ENCODE assay signal across 28 mouse cellular contexts in the genomic region with DNA sequence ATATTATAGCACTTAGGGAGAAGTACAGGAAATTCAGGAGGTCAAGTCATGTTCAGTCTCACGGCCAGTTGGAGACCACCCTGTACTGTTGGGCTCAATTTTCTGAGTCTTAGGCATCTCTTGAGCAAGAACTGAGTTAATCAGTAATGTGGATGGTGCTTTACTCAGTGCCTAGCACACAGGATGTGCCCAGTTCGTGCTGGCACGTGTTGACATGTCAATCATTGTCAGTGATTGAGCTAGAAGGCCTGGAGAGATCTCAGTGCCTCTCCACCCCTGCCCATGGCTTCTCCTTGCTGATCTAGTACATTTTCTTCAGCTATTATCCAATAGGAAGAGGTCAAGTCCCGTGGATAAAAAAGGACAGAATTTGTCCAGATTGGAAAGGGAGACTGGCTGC. TPM values are rescaled to one million over a fixed set of nuclear protein-coding genes. Genes with fewer than 3 reads are reported as not detected.
A peak's percentile ranks its signal among the peaks of the same experiment; 100 is the strongest.
DNase-seq lines count a peak whose midpoint lies in the region; ATAC-seq lines count a peak whose summit lies in the region.
"Had no signal": no experiment of that assay in that cellular context is flagged by ENCODE, and none has a peak within 500 bp of the region (broad histone marks: within the 10 kb centered on the region; RNA-seq: fewer than 3 reads in every experiment).

No protein-coding gene starts in this region.

- no peak overlapping the region for H3K27ac ChIP-seq in kidney, embryonic 16.5 days (ENCODE audit: low read length)
- H3K27ac ChIP-seq in liver, embryonic 15.5 days (replicated peaks): no peak overlapping the region
- no peak overlapping the region for H3K27ac ChIP-seq in liver, embryonic 11.5 days (ENCODE audit: low read depth, low read length)
- H3K27ac ChIP-seq: embryonic facial prominence, embryonic 15.5 days; forebrain, embryonic 10.5 days; gastrocnemius, adult 2 months; hindbrain, embryonic 10.5 days had no signal

- no peak overlapping the region for H3K4me2 ChIP-seq in kidney, embryonic 16.5 days (replicated peaks; ENCODE audit: low read depth, low read length)
- no peak overlapping the region for H3K4me2 ChIP-seq in liver, embryonic 15.5 days
- no peak overlapping the region for H3K4me2 ChIP-seq in liver, embryonic 11.5 days
- H3K4me2 ChIP-seq: embryonic facial prominence, embryonic 15.5 days; heart, embryonic 12.5 days had no signal

- H3K9ac ChIP-seq in kidney, embryonic 16.5 days (replicated peaks; ENCODE audit: low read length): no peak overlapping the region
- H3K9ac ChIP-seq in liver, embryonic 15.5 days: no peak overlapping the region
- no peak overlapping the region for H3K9ac ChIP-seq in liver, embryonic 11.5 days (ENCODE audit: low read depth, low read length)
- H3K9ac ChIP-seq: embryonic facial prominence, embryonic 15.5 days; heart, embryonic 12.5 days had no signal

- peaks cover 8% of the 10 kb centered on the region for H3K4me1 ChIP-seq in kidney, embryonic 16.5 days (ENCODE audit: insufficient read depth, low read length)
- H3K4me1 ChIP-seq in liver, embryonic 15.5 days (replicated peaks): peaks cover 9% of the 10 kb centered on the region
- no peaks in the 10 kb centered on the region for H3K4me1 ChIP-seq in liver, embryonic 11.5 days (replicated peaks; ENCODE audit: control insufficient read depth, insufficient read depth, low read length)
- H3K4me1 ChIP-seq: embryonic facial prominence, embryonic 15.5 days; forebrain, embryonic 10.5 days had no signal

- no peak overlapping the region for H3K4me3 ChIP-seq in kidney, embryonic 16.5 days (ENCODE audit: low read length)
- no peak overlapping the region for H3K4me3 ChIP-seq in liver, embryonic 15.5 days (replicated peaks)
- no peak overlapping the region for H3K4me3 ChIP-seq in liver, embryonic 11.5 days (ENCODE audit: low read depth, low read length)
- H3K4me3 ChIP-seq: embryonic facial prominence, embryonic 15.5 days; erythroblast, embryonic 14.5 days; forebrain, embryonic 10.5 days; gastrocnemius, adult 2 months; heart, embryonic 12.5 days; hindbrain, embryonic 10.5 days had no signal

- no peak; the same call in 1 of the 2 replicates for ATAC-seq in kidney, embryonic 16.5 days (ENCODE audit: low FRiP score, low TSS enrichment)
- ATAC-seq in liver, embryonic 15.5 days (ENCODE audit: insufficient read depth): 0 out of 2 replicates have a peak, but pooled peaks have one; percentile 15
- no peak for ATAC-seq in liver, embryonic 11.5 days (replicated peaks; ENCODE audit: low FRiP score)
- ATAC-seq: activated CD4-positive, CD25-positive, alpha-beta regulatory T cell, adult 4 months; forebrain, embryonic 14.5 days had no signal

- 62% methylated on average over 4 of the region's 4 CpGs for WGBS in kidney, embryonic 16.5 days
- WGBS in liver, embryonic 15.5 days (ENCODE audit: insufficient replicate concordance): 37% methylated on average over 4 of the region's 4 CpGs
- whole genome bisulfite sequencing in liver, embryonic 11.5 days: 57% methylated on average over 4 of the region's 4 CpGs

- H3K27me3 ChIP-seq in kidney, embryonic 16.5 days (ENCODE audit: insufficient read depth, low read length): no peaks in the 10 kb centered on the region
- H3K27me3 ChIP-seq in liver, embryonic 15.5 days: no peaks in the 10 kb centered on the region
- H3K27me3 ChIP-seq in liver, embryonic 11.5 days (replicated peaks; ENCODE audit: control insufficient read depth, insufficient read depth, low read length): no peaks in the 10 kb centered on the region
- H3K27me3 ChIP-seq: embryonic facial prominence, embryonic 15.5 days; heart, embryonic 12.5 days had no signal

- no peaks in the 10 kb centered on the region for H3K9me3 ChIP-seq in kidney, embryonic 16.5 days (ENCODE audit: low read length)
- no peaks in the 10 kb centered on the region for H3K9me3 ChIP-seq in liver, embryonic 15.5 days (replicated peaks)
- no peaks in the 10 kb centered on the region for H3K9me3 ChIP-seq in liver, embryonic 11.5 days (ENCODE audit: control insufficient read depth, low read length)
- H3K9me3 ChIP-seq: embryonic facial prominence, embryonic 15.5 days; forebrain, embryonic 10.5 days; heart, embryonic 12.5 days; hindbrain, embryonic 10.5 days had no signal

- peak; percentile 90 for DNase-seq in kidney, adult 11 months
- DNase-seq in liver, embryonic 11.5 days (ENCODE audit: low spot score): no peak
- DNase-seq in kidney, adult 9 months: peak; percentile 94
- peak; percentile 88 to 92 for DNase-seq in kidney, postnatal 25 days
- no peak for DNase-seq in layer of hippocampus, adult 18-20 months (ENCODE audit: low spot score in 2 of 2)
- DNase-seq in spleen, adult 12 weeks (ENCODE audit: low spot score): no peak
- DNase-seq: adrenal gland, postnatal 14 days; cerebellum, adult 11-12 months; cerebellum, postnatal 14 days; embryo, embryonic 11 days; gastrocnemius, adult 2 months; gastrocnemius, postnatal 25 days had no signal

- 0 out of 2 replicates have a peak, but pooled peaks cover 4% of the 10 kb centered on the region for H3K36me3 ChIP-seq in kidney, embryonic 16.5 days (ENCODE audit: insufficient read depth, low read length)
- peaks cover 15% of the 10 kb centered on the region; the same call in 1 of the 2 replicates for H3K36me3 ChIP-seq in liver, embryonic 15.5 days (replicated peaks)
- H3K36me3 ChIP-seq in liver, embryonic 11.5 days (ENCODE audit: control insufficient read depth, insufficient read depth, low read length): no peaks in the 10 kb centered on the region
- H3K36me3 ChIP-seq: embryonic facial prominence, embryonic 15.5 days; forebrain, embryonic 10.5 days; hindbrain, embryonic 10.5 days had no signal

RNA-seq across cellular contexts. Expression of a gene that starts 7.5 kb away (rescaled TPM):
- polyA plus RNA-seq in kidney, embryonic 16.5 days (2015; fragmentation: Nextera tagmentation; extraction: Ambion mirVana): 38.0 and 39.7 TPM in 2 replicates
- polyA plus RNA-seq in liver, embryonic 15.5 days (2015; fragmentation: Nextera tagmentation; extraction: Ambion mirVana): 22.4 and 26.8 TPM in 2 replicates
- 13.9 and 15.9 TPM in 2 replicates for polyA plus RNA-seq in liver, embryonic 11.5 days (2014; fragmentation: Nextera tagmentation; extraction: Ambion mirVana)
- 10 to 100 TPM; 30.7 to 32.3 TPM for total RNA-seq in layer of hippocampus, adult 18-20 months (2021)

RNA-seq across cellular contexts. Expression of a gene that starts 27.5 kb away (rescaled TPM):
- polyA plus RNA-seq in kidney, embryonic 16.5 days (2015; fragmentation: Nextera tagmentation; extraction: Ambion mirVana): 3.0 and 3.6 TPM in 2 replicates
- 1.3 and 1.4 TPM in 2 replicates for polyA plus RNA-seq in liver, embryonic 15.5 days (2015; fragmentation: Nextera tagmentation; extraction: Ambion mirVana)
- 1.2 and 1.4 TPM in 2 replicates for polyA plus RNA-seq in liver, embryonic 11.5 days (2014; fragmentation: Nextera tagmentation; extraction: Ambion mirVana)
- total RNA-seq in layer of hippocampus, adult 18-20 months (2021): under 1 TPM in 1 of 2 experiments, not detected in 1; 0.54 TPM
- polyA plus RNA-seq: erythroblast, embryonic 14.5 days had no signal

RNA-seq across cellular contexts. Expression of a gene that starts 46.1 kb away (rescaled TPM):
- not detected in 2 replicates for polyA plus RNA-seq in kidney, embryonic 16.5 days (2015; fragmentation: Nextera tagmentation; extraction: Ambion mirVana)
- not detected in 2 replicates for polyA plus RNA-seq in liver, embryonic 15.5 days (2015; fragmentation: Nextera tagmentation; extraction: Ambion mirVana)
- polyA plus RNA-seq in liver, embryonic 11.5 days (2014; fragmentation: Nextera tagmentation; extraction: Ambion mirVana): not detected in 2 replicates
- total RNA-seq in layer of hippocampus, adult 18-20 months (2021): not detected
- total RNA-seq: adrenal gland, adult 18-20 months; adrenal gland, postnatal 14 days; common myeloid progenitor, adult 5-6 weeks; gastrocnemius, adult 2 months; gastrocnemius, postnatal 25 days; granulocyte monocyte progenitor cell, adult 5-6 weeks; heart, adult 8-10 months; heart, postnatal 25 days had no signal
- polyA plus RNA-seq: embryonic facial prominence, embryonic 11.5 days; embryonic facial prominence, embryonic 15.5 days; erythroblast, embryonic 14.5 days; forebrain, embryonic 10.5 days; forebrain, embryonic 14.5 days; heart, embryonic 12.5 days; heart, embryonic 16.5 days; hindbrain, embryonic 10.5 days had no signal

Comparison
In these comparisons a context has a peak if more than half of its experiments do, and no peak if none do; other contexts are left out.
1. DNase-seq: peak in kidney, adult 11 months (single experiment), kidney, adult 9 months (single experiment) and kidney, postnatal 25 days (2 of 2); none in liver, embryonic 11.5 days (single experiment), layer of hippocampus, adult 18-20 months (0 of 2) and spleen, adult 12 weeks (single experiment).